Mouse (Mus musculus): ENCODE measurements around the gene Olfr921. TPM values are rescaled to one million over a fixed set of nuclear protein-coding genes. Genes with fewer than 3 reads are reported as not detected.

The Olfr921 gene
- polyA plus RNA-seq, 1 experiment from 2014 or later = not detected

- ATAC-seq (ENCODE audit: low FRiP score) (no peak), DNase-seq (ENCODE audit: low spot score, missing footprints) (no peak)
- no peaks in the 10 kb centered on the region for H3K4me1 ChIP-seq (ENCODE audit: control insufficient read depth, insufficient read depth, low read length)
- no peak overlapping the region for H3K9ac ChIP-seq (ENCODE audit: low read length)
- WGBS = 88% methylated on average over 1 of the region's 1 CpGs
- no peak overlapping the region for H3K27ac ChIP-seq (ENCODE audit: low read depth, low read length)
- no peaks in the 10 kb centered on the region for H3K27me3 ChIP-seq (ENCODE audit: control insufficient read depth, insufficient read depth, low read length)
- H3K9me3 ChIP-seq (ENCODE audit: control insufficient read depth, low read length) = no peaks in the 10 kb centered on the region
- H3K4me2 ChIP-seq = no peak overlapping the region
- H3K36me3 ChIP-seq (ENCODE audit: control insufficient read depth, insufficient read depth, low read length) = no peaks in the 10 kb centered on the region
- H3K4me3 ChIP-seq (ENCODE audit: low read depth, low read length) = no peak overlapping the region
These were observed 42.7 kb downstream of the Olfr921 start for GRCm38 (mm10) chr9:38815458-38815986.

- Histone ChIP-seq H3K4me2 (no peak within 1 kb of the TSS), H3K27me3 (ENCODE audit: control insufficient read depth, insufficient read depth, low read length) (no peaks in the 10 kb centered on the region), H3K9me3 (ENCODE audit: control insufficient read depth, low read length) (no peaks in the 10 kb centered on the region), H3K9ac (ENCODE audit: low read length) (no peak within 1 kb of the TSS), H3K36me3 (ENCODE audit: control insufficient read depth, insufficient read depth, low read length) (no peaks in the 10 kb centered on the region), H3K4me1 (ENCODE audit: control insufficient read depth, insufficient read depth, low read length) (no peaks in the 10 kb centered on the region), H3K4me3 (ENCODE audit: low read depth, low read length) (no peak within 1 kb of the TSS), H3K27ac (ENCODE audit: low read depth, low read length) (no peak within 1 kb of the TSS)
- DNase-seq (ENCODE audit: low spot score, missing footprints) (peak; percentile 17), ATAC-seq (ENCODE audit: low FRiP score) (no peak)
- 80% methylated on average over 1 of the region's 1 CpGs for WGBS
These were observed 53.4 kb downstream of the Olfr921 start, which contains the start of gene Olfr923 for GRCm38 (mm10) chr9:38826245-38826644. TSS of gene Olfr923 (plus strand) at chr9:38826545.

Other genes starting within 250 kb of the Olfr921 start
- not detected in 2 replicates for gene Olfr910, start 235.2 kb upstream of the Olfr921 start, polyA plus RNA-seq (2014; fragmentation: Nextera tagmentation; extraction: Ambion mirVana)
- gene Olfr912, start 192.9 kb upstream of the Olfr921 start, polyA plus RNA-seq (2014; fragmentation: Nextera tagmentation; extraction: Ambion mirVana) = not detected in 2 replicates
- not detected in 2 replicates for gene Olfr913, start 180.3 kb upstream of the Olfr921 start, polyA plus RNA-seq (2014; fragmentation: Nextera tagmentation; extraction: Ambion mirVana)
- gene Olfr914, start 168.0 kb upstream of the Olfr921 start, polyA plus RNA-seq (2014; fragmentation: Nextera tagmentation; extraction: Ambion mirVana) = not detected in 2 replicates
- not detected in 2 replicates for gene Olfr916, start 113.2 kb upstream of the Olfr921 start, polyA plus RNA-seq (2014; fragmentation: Nextera tagmentation; extraction: Ambion mirVana)
- not detected in 2 replicates for gene Olfr917, start 107.2 kb upstream of the Olfr921 start, polyA plus RNA-seq (2014; fragmentation: Nextera tagmentation; extraction: Ambion mirVana)
- gene Olfr918, start 98.5 kb upstream of the Olfr921 start, polyA plus RNA-seq (2014; fragmentation: Nextera tagmentation; extraction: Ambion mirVana) = not detected in 2 replicates
- not detected in 2 replicates for gene Olfr919, start 69.4 kb upstream of the Olfr921 start, polyA plus RNA-seq (2014; fragmentation: Nextera tagmentation; extraction: Ambion mirVana)
- gene Vwa5a, start 54.8 kb upstream of the Olfr921 start, polyA plus RNA-seq (2014; fragmentation: Nextera tagmentation; extraction: Ambion mirVana) = 8.2 and 10.6 TPM in 2 replicates
- not detected in 2 replicates for gene Olfr920, start 20.8 kb upstream of the Olfr921 start, polyA plus RNA-seq (2014; fragmentation: Nextera tagmentation; extraction: Ambion mirVana)
- gene Olfr922, start 41.5 kb downstream of the Olfr921 start, polyA plus RNA-seq (2014; fragmentation: Nextera tagmentation; extraction: Ambion mirVana) = not detected in 2 replicates
- not detected in 2 replicates for gene Olfr923, start 53.5 kb downstream of the Olfr921 start, polyA plus RNA-seq (2014; fragmentation: Nextera tagmentation; extraction: Ambion mirVana)
- not detected in 2 replicates for gene Olfr924, start 71.4 kb downstream of the Olfr921 start, polyA plus RNA-seq (2014; fragmentation: Nextera tagmentation; extraction: Ambion mirVana)
- not detected in 2 replicates for gene Olfr26, start 82.0 kb downstream of the Olfr921 start, polyA plus RNA-seq (2014; fragmentation: Nextera tagmentation; extraction: Ambion mirVana)
- not detected in 2 replicates for gene Olfr926, start 104.1 kb downstream of the Olfr921 start, polyA plus RNA-seq (2014; fragmentation: Nextera tagmentation; extraction: Ambion mirVana)
- not detected in 2 replicates for gene Olfr930, start 156.7 kb downstream of the Olfr921 start, polyA plus RNA-seq (2014; fragmentation: Nextera tagmentation; extraction: Ambion mirVana)
- gene Olfr933, start 199.2 kb downstream of the Olfr921 start, polyA plus RNA-seq (2014; fragmentation: Nextera tagmentation; extraction: Ambion mirVana) = not detected in 2 replicates
- not detected in 2 replicates for gene Olfr934, start 215.2 kb downstream of the Olfr921 start, polyA plus RNA-seq (2014; fragmentation: Nextera tagmentation; extraction: Ambion mirVana)
- gene Olfr935, start 226.6 kb downstream of the Olfr921 start, polyA plus RNA-seq (2014; fragmentation: Nextera tagmentation; extraction: Ambion mirVana) = not detected in 2 replicates

Measured in midbrain, embryonic 11.5 days (tissue).